Mouse (Mus musculus) G1E (cell line): Measurements from ENCODE around the gene H2-Ob. TPM values are rescaled to one million over a fixed set of nuclear protein-coding genes. Genes with fewer than 3 reads are reported as not detected.

Experiments used
- ATAC-seq: 2 replicates; pipeline ENCODE4 v1.8.0; 2016; ENCODE audit warnings: mild to moderate bottlenecking; ENCODE audit not compliant: insufficient number of reproducible peaks, poor library complexity, low FRiP score, severe bottlenecking; ENCODE audit errors: extremely low read depth
- DNase-seq: peaks from one replicate; pipeline ENCODE4 v3.0.0; 2012; ENCODE audit warnings: low spot score
- H3K27me3 ChIP-seq: 2 replicates; pipeline ENCODE4 v1.6.1; 2012; ENCODE audit warnings: mild to moderate bottlenecking, low read length, inconsistent platforms; ENCODE audit not compliant: insufficient read depth
- H3K36me3 ChIP-seq: replicated peaks from 2 replicates; pipeline ENCODE3; 2012; ENCODE audit warnings: mild to moderate bottlenecking, inconsistent platforms
- H3K4me1 ChIP-seq: 2 replicates; pipeline ENCODE4 v1.6.1; 2012; ENCODE audit warnings: low read depth, low read length, inconsistent platforms, mixed read lengths; ENCODE audit not compliant: insufficient read depth
- H3K4me3 ChIP-seq: 2 replicates; pipeline ENCODE4 v1.5.1; 2012; ENCODE audit warnings: low read depth, mild to moderate bottlenecking, inconsistent platforms, low read length, moderate library complexity, mixed read lengths
- H3K9me3 ChIP-seq: replicated peaks from 2 replicates; pipeline ENCODE4 v1.6.1; 2012; ENCODE audit warnings: inconsistent platforms
- CTCF ChIP-seq: IDR thresholded peaks from 2 replicates; pipeline ENCODE4 v1.5.1; 2012; ENCODE audit warnings: low read depth, low read length, inconsistent platforms, mixed read lengths
- GATA1 ChIP-seq: IDR thresholded peaks from 2 replicates; pipeline ENCODE4 v1.6.1; 2012; ENCODE audit warnings: borderline replicate concordance, low read length, inconsistent platforms, mixed read lengths
- GATA2 ChIP-seq: IDR thresholded peaks from 2 replicates; pipeline ENCODE4 v1.6.1; 2012; ENCODE audit warnings: low read depth, low read length, inconsistent platforms, borderline replicate concordance
- POLR2AphosphoS5 ChIP-seq: IDR thresholded peaks from 2 replicates; pipeline ENCODE4 v1.6.1; 2012; ENCODE audit warnings: low read depth, low read length, inconsistent platforms; ENCODE audit not compliant: insufficient replicate concordance
- TAL1 ChIP-seq: conservative IDR thresholded peaks from 2 replicates; pipeline ENCODE4 v1.6.1; 2012; ENCODE audit warnings: low read depth, low read length, inconsistent platforms, mixed read lengths
- polyA plus RNA-seq: library from polyadenylated mRNA; stranded (reverse); fragments of >175 nt; gene quantifications from 2 replicates; pipeline ENCODE4 v1.2.3, GENCODE M21; 2012
- total RNA-seq, 2 experiments: library from RNA; stranded (forward) in 1 of 2; stranded (reverse) in 1 of 2; fragments of 200-1000 nt in 1 of 2; fragments of >200 nt in 1 of 2; fragmentation: Nextera tagmentation in 1 of 2; gene quantifications; 2 replicates each; pipeline ENCODE4 v1.2.3; 2014 to 2017

Gene H2-Ob
- total and polyA plus RNA-seq, 3 experiments = 0.11 TPM; not detected in 2

DNA sequence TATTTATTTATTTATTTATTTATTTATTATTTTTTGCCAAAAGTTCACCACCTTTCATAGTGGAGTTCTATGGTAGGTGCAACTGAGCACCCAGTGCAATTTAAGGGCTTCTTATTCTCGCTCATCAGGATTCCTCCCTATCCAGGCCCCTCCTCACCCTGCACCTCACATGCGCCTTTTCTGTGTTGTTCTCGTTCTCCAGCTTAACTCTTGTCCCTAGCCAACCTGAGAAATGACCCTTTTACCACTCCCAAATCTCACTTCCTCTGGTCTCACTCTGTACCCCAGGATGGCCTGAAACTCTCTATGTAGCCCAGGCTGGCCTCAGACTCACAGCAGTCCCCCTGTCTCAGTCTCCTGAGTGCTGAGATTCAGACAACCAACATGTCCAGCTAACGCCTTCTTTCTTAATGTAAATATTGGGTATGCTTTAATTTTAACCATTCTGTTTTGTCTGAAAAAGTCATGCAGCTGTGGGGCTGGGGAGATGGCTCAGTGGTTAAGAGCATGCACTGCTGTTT lies 63.0 kb downstream of the H2-Ob start:
- H3K9me3 ChIP-seq = no peaks in the 10 kb centered on the region
- peaks cover 13% of the 10 kb centered on the region for H3K27me3 ChIP-seq
- no peaks in the 10 kb centered on the region for H3K4me1 ChIP-seq
- TF ChIP-seq GATA2 (no peak), TAL1 (no peak), GATA1 (no peak), CTCF (no peak), POLR2AphosphoS5 (no peak)
- no peak overlapping the region for H3K4me3 ChIP-seq
- H3K36me3 ChIP-seq = no peaks in the 10 kb centered on the region
- DNase-seq (no peak), ATAC-seq (no peak)

GRCm38 (mm10) chr17:34303789-34304188 lies 65.1 kb downstream of the H2-Ob start:
- Histone ChIP-seq H3K9me3 (no peaks in the 10 kb centered on the region), H3K27me3 (peaks cover 2% of the 10 kb centered on the region; the same call in 1 of the 2 replicates), H3K4me1 (no peaks in the 10 kb centered on the region), H3K4me3 (no peak overlapping the region), H3K36me3 (no peaks in the 10 kb centered on the region)
- ATAC-seq (no peak), DNase-seq (no peak)
- no peak for TF ChIP-seq GATA2
- TF ChIP-seq GATA1 = no peak
- TF ChIP-seq CTCF = no peak
- TF ChIP-seq TAL1 = no peak
- TF ChIP-seq POLR2AphosphoS5 = no peak

Other genes starting within 250 kb of the H2-Ob start
Only the 20 nearest of the 23 such genes appear.
- gene H2-Ke6, start 210.8 kb upstream of the H2-Ob start, total RNA-seq (2014; fragmentation: Nextera tagmentation) = 77.5 and 87.1 TPM in 2 replicates
- gene H2-Ke6, start 210.8 kb upstream of the H2-Ob start, total RNA-seq (2017) = 44.7 and 45.9 TPM in 2 replicates
- 58.6 and 78.0 TPM in 2 replicates for gene H2-Ke6, start 210.8 kb upstream of the H2-Ob start, polyA plus RNA-seq
- gene Slc39a7, start 207.2 kb upstream of the H2-Ob start, total RNA-seq (2014; fragmentation: Nextera tagmentation) = 16.9 and 17.5 TPM in 2 replicates
- 58.0 and 60.1 TPM in 2 replicates for gene Slc39a7, start 207.2 kb upstream of the H2-Ob start, total RNA-seq (2017)
- gene Slc39a7, start 207.2 kb upstream of the H2-Ob start, polyA plus RNA-seq = 66.0 and 98.1 TPM in 2 replicates
- gene Rxrb, start 207.1 kb upstream of the H2-Ob start, total RNA-seq (2014; fragmentation: Nextera tagmentation) = 27.7 and 29.7 TPM in 2 replicates
- gene Rxrb, start 207.1 kb upstream of the H2-Ob start, total RNA-seq (2017) = 30.5 and 34.7 TPM in 2 replicates
- 175 and 211 TPM in 2 replicates for gene Rxrb, start 207.1 kb upstream of the H2-Ob start, polyA plus RNA-seq
- 0.45 and 0.92 TPM in 2 replicates for gene Col11a2, start 199.5 kb upstream of the H2-Ob start, total RNA-seq (2014; fragmentation: Nextera tagmentation)
- 0.58 and 1.6 TPM in 2 replicates for gene Col11a2, start 199.5 kb upstream of the H2-Ob start, total RNA-seq (2017)
- 1.9 and 2.3 TPM in 2 replicates for gene Col11a2, start 199.5 kb upstream of the H2-Ob start, polyA plus RNA-seq
- gene H2-Oa, start 146.6 kb upstream of the H2-Ob start, total RNA-seq (2014; fragmentation: Nextera tagmentation) = not detected in 2 replicates
- gene H2-Oa, start 146.6 kb upstream of the H2-Ob start, total RNA-seq (2017) = 0.11 TPM in 1 of 2 replicates, not detected in the other
- not detected in 2 replicates for gene H2-Oa, start 146.6 kb upstream of the H2-Ob start, polyA plus RNA-seq
- gene H2-DMa, start 119.4 kb upstream of the H2-Ob start, total RNA-seq (2014; fragmentation: Nextera tagmentation) = 11.0 and 16.1 TPM in 2 replicates
- gene H2-DMa, start 119.4 kb upstream of the H2-Ob start, total RNA-seq (2017) = 2.8 and 3.8 TPM in 2 replicates
- 0.62 and 1.3 TPM in 2 replicates for gene H2-DMa, start 119.4 kb upstream of the H2-Ob start, polyA plus RNA-seq
- gene Brd2, start 116.3 kb upstream of the H2-Ob start, total RNA-seq (2014; fragmentation: Nextera tagmentation) = 336 and 447 TPM in 2 replicates
- gene Brd2, start 116.3 kb upstream of the H2-Ob start, total RNA-seq (2017) = 214 and 244 TPM in 2 replicates
- gene Brd2, start 116.3 kb upstream of the H2-Ob start, polyA plus RNA-seq = 198 and 298 TPM in 2 replicates
- not detected in 2 replicates for gene H2-DMb2, start 95.6 kb upstream of the H2-Ob start, total RNA-seq (2014; fragmentation: Nextera tagmentation)
- gene H2-DMb2, start 95.6 kb upstream of the H2-Ob start, total RNA-seq (2017) = not detected in 2 replicates
- not detected in 2 replicates for gene H2-DMb2, start 95.6 kb upstream of the H2-Ob start, polyA plus RNA-seq
- not detected in 2 replicates for gene H2-DMb1, start 85.8 kb upstream of the H2-Ob start, total RNA-seq (2014; fragmentation: Nextera tagmentation)
- gene H2-DMb1, start 85.8 kb upstream of the H2-Ob start, total RNA-seq (2017) = 0.41 and 0.44 TPM in 2 replicates
- 0.06 and 0.10 TPM in 2 replicates for gene H2-DMb1, start 85.8 kb upstream of the H2-Ob start, polyA plus RNA-seq
- 6.5 and 6.8 TPM in 2 replicates for gene Tap1, start 51.4 kb upstream of the H2-Ob start, total RNA-seq (2014; fragmentation: Nextera tagmentation)
- gene Tap1, start 51.4 kb upstream of the H2-Ob start, total RNA-seq (2017) = 7.2 and 11.0 TPM in 2 replicates
- gene Tap1, start 51.4 kb upstream of the H2-Ob start, polyA plus RNA-seq = 7.4 and 7.6 TPM in 2 replicates
- not detected in 2 replicates for gene Psmb9, start 51.1 kb upstream of the H2-Ob start, total RNA-seq (2014; fragmentation: Nextera tagmentation)
- 3.7 and 4.8 TPM in 2 replicates for gene Psmb9, start 51.1 kb upstream of the H2-Ob start, total RNA-seq (2017)
- gene Psmb9, start 51.1 kb upstream of the H2-Ob start, polyA plus RNA-seq = 1.5 and 1.9 TPM in 2 replicates
- not detected in 2 replicates for gene Psmb8, start 41.2 kb upstream of the H2-Ob start, total RNA-seq (2014; fragmentation: Nextera tagmentation)
- gene Psmb8, start 41.2 kb upstream of the H2-Ob start, total RNA-seq (2017) = 0.06 and 0.11 TPM in 2 replicates
- 0.15 and 0.25 TPM in 2 replicates for gene Psmb8, start 41.2 kb upstream of the H2-Ob start, polyA plus RNA-seq
- gene Tap2, start 35.4 kb upstream of the H2-Ob start, total RNA-seq (2014; fragmentation: Nextera tagmentation) = 7.8 and 8.7 TPM in 2 replicates
- gene Tap2, start 35.4 kb upstream of the H2-Ob start, total RNA-seq (2017) = 12.0 and 13.4 TPM in 2 replicates
- gene Tap2, start 35.4 kb upstream of the H2-Ob start, polyA plus RNA-seq = 56.4 and 58.9 TPM in 2 replicates
- gene H2-Ab1, start 18.8 kb downstream of the H2-Ob start, total RNA-seq (2014; fragmentation: Nextera tagmentation) = not detected in 2 replicates
- 0.27 and 0.29 TPM in 2 replicates for gene H2-Ab1, start 18.8 kb downstream of the H2-Ob start, total RNA-seq (2017)
- 0.07 and 0.11 TPM in 2 replicates for gene H2-Ab1, start 18.8 kb downstream of the H2-Ob start, polyA plus RNA-seq
- gene H2-Aa, start 48.9 kb downstream of the H2-Ob start, total RNA-seq (2014; fragmentation: Nextera tagmentation) = not detected in 2 replicates
- 0.06 TPM in 1 of 2 replicates, not detected in the other for gene H2-Aa, start 48.9 kb downstream of the H2-Ob start, total RNA-seq (2017)
- not detected in 2 replicates for gene H2-Aa, start 48.9 kb downstream of the H2-Ob start, polyA plus RNA-seq
- gene H2-Eb1, start 67.0 kb downstream of the H2-Ob start, total RNA-seq (2014; fragmentation: Nextera tagmentation) = not detected in 2 replicates
- gene H2-Eb1, start 67.0 kb downstream of the H2-Ob start, total RNA-seq (2017) = 0.12 TPM in 1 of 2 replicates, not detected in the other
- not detected in 2 replicates for gene H2-Eb1, start 67.0 kb downstream of the H2-Ob start, polyA plus RNA-seq
- gene H2-Eb2, start 86.8 kb downstream of the H2-Ob start, total RNA-seq (2014; fragmentation: Nextera tagmentation) = not detected in 2 replicates
- 0.05 and 0.06 TPM in 2 replicates for gene H2-Eb2, start 86.8 kb downstream of the H2-Ob start, total RNA-seq (2017)
- gene H2-Eb2, start 86.8 kb downstream of the H2-Ob start, polyA plus RNA-seq = not detected in 2 replicates
- not detected in 2 replicates for gene Btnl2, start 115.9 kb downstream of the H2-Ob start, total RNA-seq (2014; fragmentation: Nextera tagmentation)
- gene Btnl2, start 115.9 kb downstream of the H2-Ob start, total RNA-seq (2017) = 0.05 TPM in 1 of 2 replicates, not detected in the other
- not detected in 2 replicates for gene Btnl2, start 115.9 kb downstream of the H2-Ob start, polyA plus RNA-seq
- gene Btnl1, start 138.2 kb downstream of the H2-Ob start, total RNA-seq (2014; fragmentation: Nextera tagmentation) = not detected in 2 replicates
- 0.22 TPM in 1 of 2 replicates, not detected in the other for gene Btnl1, start 138.2 kb downstream of the H2-Ob start, total RNA-seq (2017)
- not detected in 2 replicates for gene Btnl1, start 138.2 kb downstream of the H2-Ob start, polyA plus RNA-seq
- not detected in 2 replicates for gene BC051142, start 159.9 kb downstream of the H2-Ob start, total RNA-seq (2014; fragmentation: Nextera tagmentation)
- 0.05 and 0.17 TPM in 2 replicates for gene BC051142, start 159.9 kb downstream of the H2-Ob start, total RNA-seq (2017)
- gene BC051142, start 159.9 kb downstream of the H2-Ob start, polyA plus RNA-seq = not detected in 2 replicates